Mouse (Mus musculus): ENCODE results near the gene Cyp26c1. TPM values are rescaled to one million over a fixed set of nuclear protein-coding genes. Genes with fewer than 3 reads are reported as not detected.

Gene Cyp26c1
- not detected in 2 replicates for polyA plus RNA-seq (2014; fragmentation: Nextera tagmentation; extraction: Ambion mirVana)

DNA sequence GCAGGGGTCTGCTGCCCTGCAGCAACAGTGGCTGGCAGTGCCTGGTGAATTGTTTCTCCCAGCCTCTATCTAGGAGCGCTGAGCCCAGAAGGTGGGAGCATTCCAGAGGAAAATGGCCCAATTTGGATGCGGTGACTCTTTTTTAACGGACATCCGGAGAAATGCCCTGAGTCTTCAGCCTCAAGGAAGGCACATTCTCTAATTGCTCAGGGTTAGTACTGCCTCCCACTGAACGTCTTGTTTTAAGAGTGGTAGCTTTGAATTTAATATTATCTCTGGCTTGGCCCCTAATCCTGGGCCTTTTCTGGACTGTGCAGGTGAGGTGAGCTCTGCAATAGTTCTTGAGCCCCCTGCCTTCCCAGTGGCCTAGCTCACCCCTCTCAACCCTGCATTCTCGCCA is at the start of gene Cyp26c1:
Gene Cyp26c1 (plus strand): TSS at position 301 of the 400 bp plus-strand sequence.
- Histone ChIP-seq H3K36me3 (ENCODE audit: control insufficient read depth, insufficient read depth, low read length) (no peaks in the 10 kb centered on the region), H3K27ac (replicated peaks; ENCODE audit: low read depth, low read length) (no peak within 1 kb of the TSS), H3K9ac (replicated peaks; ENCODE audit: low read length) (no peak within 1 kb of the TSS), H3K9me3 (ENCODE audit: control insufficient read depth, low read length) (no peaks in the 10 kb centered on the region), H3K27me3 (ENCODE audit: control insufficient read depth, insufficient read depth, low read length) (peaks cover 75% of the 10 kb centered on the region), H3K4me2 (ENCODE audit: low read length) (no peak within 1 kb of the TSS), H3K4me3 (replicated peaks; ENCODE audit: low read depth, low read length) (no peak within 1 kb of the TSS), H3K4me1 (ENCODE audit: control insufficient read depth, insufficient read depth, low read length) (no peaks in the 10 kb centered on the region)
- no peak for DNase-seq
- no peak for ATAC-seq (ENCODE audit: low FRiP score, low TSS enrichment)
- 6% methylated on average over 6 of the region's 6 CpGs for WGBS

DNA sequence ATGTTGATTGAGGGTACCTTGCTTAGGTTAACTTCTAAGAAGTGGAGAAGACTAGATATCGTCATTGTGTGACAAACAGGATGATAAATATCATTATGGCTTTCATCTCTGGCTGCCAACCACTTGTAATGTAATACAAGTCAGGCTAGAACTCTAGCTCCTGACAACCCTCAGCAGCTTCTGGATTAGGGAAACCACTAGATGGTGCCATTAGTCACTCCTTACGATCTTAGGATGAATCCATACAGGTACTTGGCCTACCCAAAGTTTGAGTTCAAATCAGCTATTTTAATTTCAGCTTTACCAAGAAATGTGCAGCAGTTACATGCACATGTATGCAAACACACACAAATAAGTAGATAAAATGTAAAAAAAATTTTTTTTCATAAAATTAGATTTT is 37.4 kb upstream of the Cyp26c1 start:
- DNase-seq, result peak; percentile 57
- H3K9me3 ChIP-seq (ENCODE audit: control insufficient read depth, low read length), result no peaks in the 10 kb centered on the region
- H3K36me3 ChIP-seq (ENCODE audit: control insufficient read depth, insufficient read depth, low read length), result no peaks in the 10 kb centered on the region
- no peak overlapping the region for H3K9ac ChIP-seq (replicated peaks; ENCODE audit: low read length)
- ATAC-seq (ENCODE audit: low FRiP score, low TSS enrichment), result no peak
- H3K4me3 ChIP-seq (replicated peaks; ENCODE audit: low read depth, low read length), result no peak overlapping the region
- 36% methylated on average over 2 of the region's 2 CpGs for WGBS
- no peak overlapping the region for H3K4me2 ChIP-seq (ENCODE audit: low read length)
- H3K27me3 ChIP-seq (ENCODE audit: control insufficient read depth, insufficient read depth, low read length), result no peaks in the 10 kb centered on the region
- H3K4me1 ChIP-seq (ENCODE audit: control insufficient read depth, insufficient read depth, low read length), result no peaks in the 10 kb centered on the region
- no peak overlapping the region for H3K27ac ChIP-seq (replicated peaks; ENCODE audit: low read depth, low read length)

DNA sequence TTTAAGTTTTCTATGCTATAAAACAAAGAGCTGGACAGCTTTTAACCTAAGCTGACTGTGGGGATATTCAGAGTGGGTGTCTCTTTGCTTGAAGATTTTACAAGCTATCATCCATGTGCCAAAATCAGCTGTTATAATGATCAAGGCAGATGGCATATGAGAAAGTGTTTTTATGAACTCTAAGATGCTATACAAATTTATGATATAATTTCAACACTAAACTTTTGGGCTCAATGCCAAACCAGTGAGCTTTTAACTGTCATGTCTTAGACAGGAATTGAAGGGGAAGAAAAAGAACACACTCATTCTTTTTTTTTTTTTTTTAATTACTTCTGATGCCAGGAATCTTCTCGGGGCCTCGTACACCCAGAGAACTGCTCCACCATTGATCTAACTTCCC is 34.9 kb upstream of the Cyp26c1 start:
- Histone ChIP-seq H3K27me3 (ENCODE audit: control insufficient read depth, insufficient read depth, low read length) (no peaks in the 10 kb centered on the region), H3K4me1 (ENCODE audit: control insufficient read depth, insufficient read depth, low read length) (no peaks in the 10 kb centered on the region), H3K4me2 (ENCODE audit: low read length) (no peak overlapping the region), H3K27ac (replicated peaks; ENCODE audit: low read depth, low read length) (no peak overlapping the region), H3K9me3 (ENCODE audit: control insufficient read depth, low read length) (no peaks in the 10 kb centered on the region), H3K4me3 (replicated peaks; ENCODE audit: low read depth, low read length) (no peak overlapping the region), H3K36me3 (ENCODE audit: control insufficient read depth, insufficient read depth, low read length) (no peaks in the 10 kb centered on the region), H3K9ac (replicated peaks; ENCODE audit: low read length) (no peak overlapping the region)
- ATAC-seq (ENCODE audit: low FRiP score, low TSS enrichment), result no peak
- WGBS, result 85% methylated on average over 2 of the region's 2 CpGs
- no peak for DNase-seq

DNA sequence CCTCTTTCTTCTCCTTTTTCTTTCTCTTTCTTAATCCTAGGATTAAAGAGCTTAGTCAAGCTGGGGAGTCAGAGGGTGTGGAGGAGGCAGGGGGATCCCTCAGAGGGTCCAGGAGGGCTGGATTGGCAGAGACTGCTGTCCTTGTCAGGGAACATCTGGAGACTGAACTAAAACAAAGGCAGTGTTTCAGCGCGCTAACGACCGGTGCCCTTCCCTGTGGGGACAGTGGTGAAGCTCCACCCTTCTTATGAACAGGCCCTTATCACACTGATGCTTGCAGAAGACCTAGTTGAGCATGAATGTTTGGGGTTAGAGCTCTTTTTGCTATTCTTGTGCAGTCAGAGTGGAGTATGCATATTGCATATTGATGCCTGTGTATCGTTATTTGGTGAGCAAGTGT is 31.4 kb upstream of the Cyp26c1 start:
- Histone ChIP-seq H3K36me3 (ENCODE audit: control insufficient read depth, insufficient read depth, low read length) (no peaks in the 10 kb centered on the region), H3K4me3 (replicated peaks; ENCODE audit: low read depth, low read length) (no peak overlapping the region), H3K9me3 (ENCODE audit: control insufficient read depth, low read length) (no peaks in the 10 kb centered on the region), H3K27me3 (ENCODE audit: control insufficient read depth, insufficient read depth, low read length) (no peaks in the 10 kb centered on the region), H3K9ac (replicated peaks; ENCODE audit: low read length) (no peak overlapping the region), H3K4me1 (ENCODE audit: control insufficient read depth, insufficient read depth, low read length) (peaks cover 5% of the 10 kb centered on the region; the same call in 1 of the 2 replicates), H3K27ac (replicated peaks; ENCODE audit: low read depth, low read length) (no peak overlapping the region), H3K4me2 (ENCODE audit: low read length) (no peak overlapping the region)
- no peak for DNase-seq
- ATAC-seq (ENCODE audit: low FRiP score, low TSS enrichment), result no peak
- WGBS, result 9% methylated on average over 5 of the region's 5 CpGs

DNA sequence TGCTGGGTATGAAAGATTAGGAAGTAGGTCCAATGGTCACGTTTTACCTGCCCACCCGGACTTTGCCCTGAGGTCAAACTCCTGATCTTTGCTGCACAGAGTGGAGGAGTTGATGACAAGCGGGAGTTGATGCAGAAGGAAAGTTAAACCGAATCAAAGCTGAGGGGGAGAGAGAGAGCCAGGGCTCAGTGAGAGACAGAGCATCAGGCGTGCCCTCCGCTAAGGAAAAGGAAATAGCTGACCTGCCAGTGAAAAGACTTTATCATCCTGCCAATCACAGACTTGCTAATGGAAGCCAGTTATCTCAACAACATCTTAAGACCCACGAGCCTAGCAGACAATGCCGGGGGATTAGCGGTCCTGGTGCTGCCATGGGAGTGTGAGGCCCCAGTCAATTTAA is 28.9 kb upstream of the Cyp26c1 start:
- no peaks in the 10 kb centered on the region for H3K27me3 ChIP-seq (ENCODE audit: control insufficient read depth, insufficient read depth, low read length)
- H3K9ac ChIP-seq (replicated peaks; ENCODE audit: low read length), result no peak overlapping the region
- peaks cover 5% of the 10 kb centered on the region; the same call in 1 of the 2 replicates for H3K4me1 ChIP-seq (ENCODE audit: control insufficient read depth, insufficient read depth, low read length)
- H3K4me2 ChIP-seq (ENCODE audit: low read length), result no peak overlapping the region
- no peaks in the 10 kb centered on the region for H3K9me3 ChIP-seq (ENCODE audit: control insufficient read depth, low read length)
- H3K36me3 ChIP-seq (ENCODE audit: control insufficient read depth, insufficient read depth, low read length), result no peaks in the 10 kb centered on the region
- ATAC-seq (ENCODE audit: low FRiP score, low TSS enrichment) (no peak), DNase-seq (peak; percentile 26)
- 3% methylated on average over 9 of the region's 9 CpGs for WGBS
- no peak overlapping the region for H3K4me3 ChIP-seq (replicated peaks; ENCODE audit: low read depth, low read length)
- H3K27ac ChIP-seq (replicated peaks; ENCODE audit: low read depth, low read length), result no peak overlapping the region

GRCm38 (mm10) chr19:37665256-37665655 is 20.1 kb upstream of the Cyp26c1 start:
- Histone ChIP-seq H3K27ac (replicated peaks; ENCODE audit: low read depth, low read length) (no peak overlapping the region), H3K4me1 (ENCODE audit: control insufficient read depth, insufficient read depth, low read length) (no peaks in the 10 kb centered on the region), H3K9ac (replicated peaks; ENCODE audit: low read length) (no peak overlapping the region), H3K36me3 (ENCODE audit: control insufficient read depth, insufficient read depth, low read length) (no peaks in the 10 kb centered on the region), H3K4me2 (ENCODE audit: low read length) (no peak overlapping the region), H3K9me3 (ENCODE audit: control insufficient read depth, low read length) (no peaks in the 10 kb centered on the region), H3K27me3 (ENCODE audit: control insufficient read depth, insufficient read depth, low read length) (peaks cover 3% of the 10 kb centered on the region; the same call in 1 of the 2 replicates), H3K4me3 (replicated peaks; ENCODE audit: low read depth, low read length) (no peak overlapping the region)
- 74% methylated on average over 6 of the region's 6 CpGs for WGBS
- DNase-seq, result no peak
- ATAC-seq (ENCODE audit: low FRiP score, low TSS enrichment), result no peak

- H3K27me3 ChIP-seq (ENCODE audit: control insufficient read depth, insufficient read depth, low read length), result peaks cover 3% of the 10 kb centered on the region; the same call in 1 of the 2 replicates
- no peak overlapping the region for H3K4me2 ChIP-seq (ENCODE audit: low read length)
- no peak overlapping the region for H3K4me3 ChIP-seq (replicated peaks; ENCODE audit: low read depth, low read length)
- H3K36me3 ChIP-seq (ENCODE audit: control insufficient read depth, insufficient read depth, low read length), result no peaks in the 10 kb centered on the region
- DNase-seq (no peak), ATAC-seq (ENCODE audit: low FRiP score, low TSS enrichment) (no peak)
- H3K4me1 ChIP-seq (ENCODE audit: control insufficient read depth, insufficient read depth, low read length), result no peaks in the 10 kb centered on the region
- 66% methylated on average over 13 of the region's 13 CpGs for WGBS
- no peaks in the 10 kb centered on the region for H3K9me3 ChIP-seq (ENCODE audit: control insufficient read depth, low read length)
- no peak overlapping the region for H3K27ac ChIP-seq (replicated peaks; ENCODE audit: low read depth, low read length)
- H3K9ac ChIP-seq (replicated peaks; ENCODE audit: low read length), result no peak overlapping the region
Measured at GRCm38 (mm10) chr19:37667855-37668594, 17.4 kb upstream of the Cyp26c1 start.

- 88% methylated on average over 5 of the region's 5 CpGs for WGBS
- Histone ChIP-seq H3K4me1 (ENCODE audit: control insufficient read depth, insufficient read depth, low read length) (no peaks in the 10 kb centered on the region), H3K27ac (replicated peaks; ENCODE audit: low read depth, low read length) (no peak overlapping the region), H3K36me3 (ENCODE audit: control insufficient read depth, insufficient read depth, low read length) (no peaks in the 10 kb centered on the region), H3K27me3 (ENCODE audit: control insufficient read depth, insufficient read depth, low read length) (peaks cover 2% of the 10 kb centered on the region; the same call in 1 of the 2 replicates), H3K9ac (replicated peaks; ENCODE audit: low read length) (no peak overlapping the region), H3K4me2 (ENCODE audit: low read length) (no peak overlapping the region), H3K4me3 (replicated peaks; ENCODE audit: low read depth, low read length) (no peak overlapping the region), H3K9me3 (ENCODE audit: control insufficient read depth, low read length) (no peaks in the 10 kb centered on the region)
- DNase-seq, result no peak
- ATAC-seq (ENCODE audit: low FRiP score, low TSS enrichment), result no peak
Measured at GRCm38 (mm10) chr19:37668657-37669056, 16.7 kb upstream of the Cyp26c1 start.

GRCm38 (mm10) chr19:37669486-37669885 is 15.9 kb upstream of the Cyp26c1 start:
- no peak overlapping the region for H3K4me3 ChIP-seq (replicated peaks; ENCODE audit: low read depth, low read length)
- H3K4me2 ChIP-seq (ENCODE audit: low read length), result no peak overlapping the region
- no peaks in the 10 kb centered on the region for H3K36me3 ChIP-seq (ENCODE audit: control insufficient read depth, insufficient read depth, low read length)
- ATAC-seq (ENCODE audit: low FRiP score, low TSS enrichment) (no peak), DNase-seq (no peak)
- WGBS, result 72% methylated on average over 5 of the region's 5 CpGs
- H3K9me3 ChIP-seq (ENCODE audit: control insufficient read depth, low read length), result no peaks in the 10 kb centered on the region
- H3K27ac ChIP-seq (replicated peaks; ENCODE audit: low read depth, low read length), result no peak overlapping the region
- no peaks in the 10 kb centered on the region for H3K27me3 ChIP-seq (ENCODE audit: control insufficient read depth, insufficient read depth, low read length)
- H3K9ac ChIP-seq (replicated peaks; ENCODE audit: low read length), result no peak overlapping the region
- no peaks in the 10 kb centered on the region for H3K4me1 ChIP-seq (ENCODE audit: control insufficient read depth, insufficient read depth, low read length)

Data from midbrain, embryonic 14.5 days (tissue).